Mouse (Mus musculus) T-cell, adult 2 months (primary cell): Measurements from ENCODE around the gene Fyb.

Source experiments
- DNase-seq: peaks from one replicate; pipeline ENCODE4 v3.0.0; 2022; ENCODE audit warnings: low spot score

Gene Fyb

GRCm38 (mm10) chr15:6522653-6523167, at the start of gene Fyb:
TSS of gene Fyb (plus strand) at chr15:6522853.
- peak; percentile 61 for DNase-seq

- no peak for DNase-seq
These were observed 39.1 kb upstream of the Fyb start for GRCm38 (mm10) chr15:6483561-6483960.

GRCm38 (mm10) chr15:6492386-6492785, 30.3 kb upstream of the Fyb start:
- no peak for DNase-seq

- DNase-seq, result no peak
These were observed 24.1 kb upstream of the Fyb start for GRCm38 (mm10) chr15:6498396-6499070.

- no peak for DNase-seq
These were observed 21.9 kb upstream of the Fyb start for GRCm38 (mm10) chr15:6500787-6501186.

GRCm38 (mm10) chr15:6517525-6517924, 5.1 kb upstream of the Fyb start:
- no peak for DNase-seq

- peak; percentile 51 for DNase-seq
These were observed 3.0 kb upstream of the Fyb start for GRCm38 (mm10) chr15:6519417-6520255.

GRCm38 (mm10) chr15:6520505-6521155, 2.0 kb upstream of the Fyb start:
- no peak for DNase-seq

GRCm38 (mm10) chr15:6524801-6525200, 2.1 kb downstream of the Fyb start:
- DNase-seq, result no peak

GRCm38 (mm10) chr15:6525386-6525785, 2.7 kb downstream of the Fyb start:
- DNase-seq, result peak; percentile 70

- no peak for DNase-seq
These were observed 11.2 kb downstream of the Fyb start for GRCm38 (mm10) chr15:6533858-6534343.

GRCm38 (mm10) chr15:6534592-6534991, 11.9 kb downstream of the Fyb start:
- DNase-seq, result no peak

- DNase-seq, result no peak
These were observed 17.1 kb downstream of the Fyb start for GRCm38 (mm10) chr15:6539639-6540338.

GRCm38 (mm10) chr15:6548911-6549310, 26.3 kb downstream of the Fyb start:
- no peak for DNase-seq

- DNase-seq, result no peak
These were observed 29.2 kb downstream of the Fyb start for GRCm38 (mm10) chr15:6551875-6552274.

GRCm38 (mm10) chr15:6554742-6555141, 32.1 kb downstream of the Fyb start:
- peak; percentile 83 for DNase-seq

GRCm38 (mm10) chr15:6555536-6555935, 32.9 kb downstream of the Fyb start:
- DNase-seq, result no peak

GRCm38 (mm10) chr15:6556272-6556671, 33.6 kb downstream of the Fyb start:
- DNase-seq, result no peak

GRCm38 (mm10) chr15:6556911-6557310, 34.3 kb downstream of the Fyb start:
- no peak for DNase-seq

- DNase-seq, result no peak
These were observed 34.9 kb downstream of the Fyb start for GRCm38 (mm10) chr15:6557552-6557951.

- no peak for DNase-seq
These were observed 36.5 kb downstream of the Fyb start for GRCm38 (mm10) chr15:6559188-6559587.

GRCm38 (mm10) chr15:6560696-6561095, 38.0 kb downstream of the Fyb start:
- DNase-seq, result no peak
